ENCODE assay signal across 8 mouse cellular contexts in genomic region chr6:34862791-34863403, GRCm38 (mm10). TPM values are rescaled to one million over a fixed set of nuclear protein-coding genes. Genes with fewer than 3 reads are reported as not detected.
DNase-seq lines count a peak whose midpoint lies in the region; ATAC-seq and TF ChIP-seq lines count a peak whose summit lies in the region.

Tmem140 (plus strand) TSS chr6:34863146.

- peaks cover 24% of the 10 kb centered on the region for H3K4me1 ChIP-seq in kidney, adult 2 months (ENCODE audit: control insufficient read depth, insufficient read depth, low read length)

- TF ChIP-seq CTCF in kidney, adult 2 months (conservative IDR thresholded peaks at IDR 0.05; ENCODE audit: insufficient read depth, insufficient read length, low read depth, low read length) = no peak

- H3K27ac ChIP-seq in kidney, adult 2 months (ENCODE audit: insufficient read depth, low read depth, low read length) = peak within 1 kb of the TSS; percentile 97

- H3K27me3 ChIP-seq in kidney, adult 2 months (replicated peaks; ENCODE audit: control insufficient read depth, insufficient read depth, low read length) = no peaks in the 10 kb centered on the region

- peak; percentile 81 for DNase-seq in A20 (ENCODE audit: low read depth, low spot score)
- peak in 1 of 2 experiments; percentile 52 for DNase-seq in gastrocnemius, postnatal 36 days
- peak; percentile 91 for DNase-seq in kidney, adult 2 months
- peak; percentile 87 for DNase-seq in lung, postnatal 25 days (ENCODE audit: low spot score)
- peak; percentile 69 for DNase-seq in thymus, postnatal 25 days
- no peak for DNase-seq in left cerebral cortex, postnatal 25 days (ENCODE audit: low spot score in 2 of 2)
- no peak for DNase-seq in right cerebral cortex, postnatal 36 days (ENCODE audit: low spot score in 2 of 2)

- H3K36me3 ChIP-seq in kidney, adult 2 months (ENCODE audit: control insufficient read depth, insufficient read depth, low read length) = no peaks in the 10 kb centered on the region

- H3K4me3 ChIP-seq in kidney, adult 2 months (ENCODE audit: insufficient read depth, low read depth, low read length) = peak within 1 kb of the TSS; percentile 74

- peak; percentile 92 for ATAC-seq in activated CD4-positive, CD25-positive, alpha-beta regulatory T cell, adult 4 months

- intact Hi-C loops in gastrocnemius, postnatal 36 days (cut with DNase I) = no loop called here
- intact Hi-C loops in left cerebral cortex, postnatal 25 days (cut with DNase I) = no loop called here

- peak; percentile 92 for TF ChIP-seq POLR2A in kidney, adult 2 months (IDR thresholded peaks at IDR 0.05; ENCODE audit: low read depth, low read length)

- 4% methylated on average over 11 of the region's 11 CpGs for WGBS in kidney, adult 2 months

RNA-seq across cellular contexts. Expression of gene Tmem140, which starts in this region (rescaled TPM):
- 10 to 100 TPM; 16.8 to 22.6 TPM for polyA plus RNA-seq in activated CD4-positive, CD25-positive, alpha-beta regulatory T cell, adult 4 months (2017; shearing (Covaris generic))
- 10 to 100 TPM; 23.8 to 30.7 TPM for total RNA-seq in gastrocnemius, postnatal 36 days (2021)
- polyA plus RNA-seq in kidney, adult 2 months (2012; rRNA removed) = 37.5 and 43.8 TPM in 2 replicates
- total RNA-seq in left cerebral cortex, postnatal 25 days (2021) = 1 to 10 TPM; 2.0 to 2.4 TPM

Comparison
In these comparisons a context has a peak if more than half of its experiments do, and no peak if none do; other contexts are left out.
1. RNA of gene Tmem140 (total RNA-seq): 23.8 to 30.7 TPM in gastrocnemius, postnatal 36 days; 2.0 to 2.4 TPM in left cerebral cortex, postnatal 25 days; every median in the first group is over 4 times any median in the second.
2. DNase-seq: peak in A20 (single experiment), kidney, adult 2 months (single experiment), lung, postnatal 25 days (single experiment) and thymus, postnatal 25 days (single experiment); none in left cerebral cortex, postnatal 25 days (0 of 2) and right cerebral cortex, postnatal 36 days (0 of 2).